10 mouse cellular contexts compared by ENCODE assay signal in the genomic region with DNA sequence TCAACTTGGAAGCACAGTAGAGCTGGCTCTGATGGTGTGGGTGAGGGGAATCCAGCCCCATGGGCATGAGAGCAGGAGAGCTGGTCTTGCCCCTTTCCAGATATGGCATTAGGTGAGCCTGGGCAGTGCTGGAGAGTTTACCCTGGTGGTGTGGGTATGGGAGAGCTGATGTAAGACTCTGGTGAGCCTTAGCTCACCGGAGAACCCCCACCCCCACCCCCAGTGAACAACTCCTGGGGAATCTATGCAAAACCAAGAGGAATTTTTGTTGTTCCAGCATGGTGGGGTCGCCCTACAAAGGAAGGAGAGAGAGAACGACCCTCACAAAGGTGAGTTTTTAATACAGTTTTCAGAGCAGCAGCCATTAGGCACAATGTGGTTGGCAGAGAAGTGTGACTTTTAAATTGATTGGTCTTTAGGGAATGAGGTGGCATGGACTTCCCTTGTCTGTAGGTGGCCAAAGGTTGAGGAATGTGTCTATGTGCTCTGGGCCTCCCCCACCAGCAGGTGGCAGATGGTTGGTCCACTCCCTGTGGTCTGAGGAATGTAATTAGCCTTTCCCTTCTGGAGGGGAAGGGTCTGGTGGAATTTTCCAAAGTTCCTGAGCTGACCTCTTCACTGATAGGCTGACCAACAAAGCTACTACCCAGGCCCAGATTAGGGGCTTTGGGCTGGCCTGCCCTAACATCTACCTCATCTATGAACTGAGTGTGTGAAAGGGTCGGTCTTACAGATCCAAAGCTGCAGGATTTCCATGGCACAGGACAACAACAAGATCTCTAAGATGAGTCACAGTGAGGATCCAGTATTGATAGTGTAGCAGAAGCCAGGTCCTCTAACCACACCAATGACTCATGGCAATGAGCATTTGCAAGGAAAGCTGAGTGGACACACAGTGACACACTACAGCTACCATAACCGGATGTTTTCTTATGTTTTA.
DNase-seq lines count a peak whose midpoint lies in the region; ATAC-seq and TF ChIP-seq lines count a peak whose summit lies in the region.
"Had no signal": no experiment of that assay in that cellular context is flagged by ENCODE, and none has a peak within 500 bp of the region (broad histone marks: within the 10 kb centered on the region; RNA-seq: fewer than 3 reads in every experiment).

No protein-coding gene starts in this region.

- DNase-seq in embryo, embryonic 9.5 days (ENCODE audit: extremely low spot score): peak; percentile 17
- DNase-seq in embryo, embryonic 10.5 days (ENCODE audit: low spot score): no peak
- DNase-seq in 416B (ENCODE audit: low read depth): peak; percentile 91
- DNase-seq in embryonic facial prominence, embryonic 10.5 days (ENCODE audit: low spot score): peak; percentile 10
- no peak for DNase-seq in liver, embryonic 14.5 days (ENCODE audit: low read depth in 3 of 3, low spot score in 3 of 3)
- DNase-seq in cerebellum, postnatal 4 days (ENCODE audit: low spot score in 2 of 2): no peak
- DNase-seq in thymus, postnatal 14 days: no peak
- DNase-seq: left cerebral cortex, postnatal 4 days had no signal

- H3K27ac ChIP-seq in embryonic facial prominence, embryonic 10.5 days (replicated peaks): no peak overlapping the region
- no peak overlapping the region for H3K27ac ChIP-seq in liver, embryonic 14.5 days
- H3K27ac ChIP-seq: heart, embryonic 13.5 days had no signal

- H3K4me2 ChIP-seq in liver, embryonic 14.5 days (ENCODE audit: low read depth): no peak overlapping the region
- H3K4me2 ChIP-seq: heart, embryonic 13.5 days had no signal

- no peak for TF ChIP-seq EP300 in liver, embryonic 14.5 days (IDR thresholded peaks at IDR 0.05; ENCODE audit: low read depth)

- H3K4me1 ChIP-seq in embryonic facial prominence, embryonic 10.5 days: no peaks in the 10 kb centered on the region
- peaks cover 17 to 20% of the 10 kb centered on the region in 2 experiments for H3K4me1 ChIP-seq in liver, embryonic 14.5 days (replicated peaks; ENCODE audit: control insufficient read depth in 2 of 2, insufficient read depth in 2 of 2, low read length in 1 of 2)

- peak; percentile 86 for TF ChIP-seq CTCF in liver, embryonic 14.5 days (IDR thresholded peaks at IDR 0.05; ENCODE audit: low read depth)

- no peak overlapping the region for H3K4me3 ChIP-seq in embryonic facial prominence, embryonic 10.5 days
- no peak overlapping the region for H3K4me3 ChIP-seq in liver, embryonic 14.5 days (ENCODE audit: insufficient read depth in 1 of 2, low read depth in 2 of 2, low read length in 2 of 2)
- H3K4me3 ChIP-seq: heart, embryonic 13.5 days had no signal

- H3K9ac ChIP-seq in liver, embryonic 14.5 days (replicated peaks): no peak overlapping the region
- H3K9ac ChIP-seq: heart, embryonic 13.5 days had no signal

- ATAC-seq in liver, embryonic 14.5 days (ENCODE audit: insufficient read depth): peak; percentile 56
- no peak for ATAC-seq in frontal cortex, adult (ENCODE audit: low TSS enrichment)

- no peaks in the 10 kb centered on the region for H3K9me3 ChIP-seq in embryonic facial prominence, embryonic 10.5 days
- H3K9me3 ChIP-seq in liver, embryonic 14.5 days (ENCODE audit: control insufficient read depth, low read length): no peaks in the 10 kb centered on the region
- H3K9me3 ChIP-seq: heart, embryonic 13.5 days had no signal

- no peaks in the 10 kb centered on the region for H3K27me3 ChIP-seq in embryonic facial prominence, embryonic 10.5 days (replicated peaks; ENCODE audit: low read depth, poor library complexity, severe bottlenecking)
- H3K27me3 ChIP-seq in liver, embryonic 14.5 days (ENCODE audit: control insufficient read depth, insufficient read depth, low read length): no peaks in the 10 kb centered on the region
- H3K27me3 ChIP-seq: heart, embryonic 13.5 days had no signal

- WGBS in embryonic facial prominence, embryonic 10.5 days: 84% methylated on average over 5 of the region's 5 CpGs
- WGBS in liver, embryonic 14.5 days (ENCODE audit: insufficient replicate concordance): 82% methylated on average over 5 of the region's 5 CpGs

- H3K36me3 ChIP-seq in embryonic facial prominence, embryonic 10.5 days (replicated peaks): no peaks in the 10 kb centered on the region
- H3K36me3 ChIP-seq in liver, embryonic 14.5 days (replicated peaks; ENCODE audit: control insufficient read depth, insufficient read depth, low read depth): no peaks in the 10 kb centered on the region; the same call in 1 of the 2 replicates
- H3K36me3 ChIP-seq: heart, embryonic 13.5 days had no signal

Comparison
In these comparisons a context has a peak if more than half of its experiments do, and no peak if none do; other contexts are left out.
1. DNase-seq: peak in embryo, embryonic 9.5 days (single experiment), 416B (single experiment) and embryonic facial prominence, embryonic 10.5 days (single experiment); none in embryo, embryonic 10.5 days (single experiment), liver, embryonic 14.5 days (0 of 3), cerebellum, postnatal 4 days (0 of 2) and thymus, postnatal 14 days (single experiment).